Mouse (Mus musculus): ENCODE measurements at regions not wholly inside any gene's neighbourhood (a gene's known extent, or its start where the extent isn't known, plus 50 kb on each side); places are given as distances from the start of the nearest gene placed in this dataset.
A peak's percentile ranks its signal among the peaks of the same experiment; 100 is the strongest.

GRCm38 (mm10) chr1:51657203-51657602 is 179.0 kb upstream of the Nabp1 start:
- ATAC-seq (ENCODE audit: low read depth): no peak
- H3K4me2 ChIP-seq (ENCODE audit: low read depth, low read length): no peak overlapping the region
- no peaks in the 10 kb centered on the region for H3K4me1 ChIP-seq (ENCODE audit: control insufficient read depth, insufficient read depth, low read length)
- H3K9ac ChIP-seq (replicated peaks; ENCODE audit: low read depth, low read length): no peak overlapping the region
- H3K4me3 ChIP-seq (ENCODE audit: low read depth, low read length): no peak overlapping the region
- no peaks in the 10 kb centered on the region for H3K9me3 ChIP-seq (ENCODE audit: control insufficient read depth, low read length)
- no peak overlapping the region for H3K27ac ChIP-seq (ENCODE audit: low read depth, low read length)
- no peaks in the 10 kb centered on the region for H3K36me3 ChIP-seq (ENCODE audit: control insufficient read depth, insufficient read depth, low read length)
- WGBS: 84% methylated on average over 4 of the region's 4 CpGs
- H3K27me3 ChIP-seq (ENCODE audit: control insufficient read depth, insufficient read depth, low read length): no peaks in the 10 kb centered on the region

DNA sequence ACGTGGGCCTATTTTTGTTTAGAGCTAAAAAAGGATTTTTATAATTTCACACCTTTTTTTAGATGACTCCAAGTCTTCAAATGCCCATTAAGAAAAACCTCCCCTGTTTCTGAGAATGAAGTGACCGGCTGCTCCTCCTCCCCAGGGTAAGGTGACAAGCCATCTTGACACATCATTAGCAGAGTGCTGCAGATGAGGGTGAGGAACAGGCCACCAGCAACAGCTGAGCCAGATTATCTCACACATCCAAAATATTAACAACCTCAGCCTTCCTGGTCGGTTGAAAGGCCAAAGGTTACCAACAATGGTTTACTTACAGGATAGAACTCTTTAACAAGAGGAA is 172.4 kb upstream of the Nabp1 start:
- 12% methylated on average over 3 of the region's 3 CpGs for WGBS
- Histone ChIP-seq H3K27ac (ENCODE audit: low read depth, low read length) (peak overlapping the region; percentile 53; the same call in 1 of the 2 replicates), H3K4me3 (ENCODE audit: low read depth, low read length) (no peak overlapping the region), H3K9me3 (ENCODE audit: control insufficient read depth, low read length) (no peaks in the 10 kb centered on the region), H3K36me3 (ENCODE audit: control insufficient read depth, insufficient read depth, low read length) (no peaks in the 10 kb centered on the region), H3K27me3 (ENCODE audit: control insufficient read depth, insufficient read depth, low read length) (no peaks in the 10 kb centered on the region), H3K4me1 (ENCODE audit: control insufficient read depth, insufficient read depth, low read length) (no peaks in the 10 kb centered on the region), H3K4me2 (ENCODE audit: low read depth, low read length) (no peak overlapping the region), H3K9ac (replicated peaks; ENCODE audit: low read depth, low read length) (no peak overlapping the region)
- ATAC-seq (ENCODE audit: low read depth): peak; percentile 82

- Histone ChIP-seq H3K9me3 (ENCODE audit: control insufficient read depth, low read length) (no peaks in the 10 kb centered on the region), H3K4me1 (ENCODE audit: control insufficient read depth, insufficient read depth, low read length) (no peaks in the 10 kb centered on the region), H3K27me3 (ENCODE audit: control insufficient read depth, insufficient read depth, low read length) (no peaks in the 10 kb centered on the region), H3K27ac (ENCODE audit: low read depth, low read length) (peak overlapping the region; percentile 53; the same call in 1 of the 2 replicates), H3K36me3 (ENCODE audit: control insufficient read depth, insufficient read depth, low read length) (no peaks in the 10 kb centered on the region), H3K9ac (replicated peaks; ENCODE audit: low read depth, low read length) (no peak overlapping the region), H3K4me2 (ENCODE audit: low read depth, low read length) (no peak overlapping the region), H3K4me3 (ENCODE audit: low read depth, low read length) (no peak overlapping the region)
- 14% methylated on average over 4 of the region's 4 CpGs for WGBS
- ATAC-seq (ENCODE audit: low read depth): peak; percentile 96
These were observed 171.9 kb upstream of the Nabp1 start for GRCm38 (mm10) chr1:51649963-51650652.

DNA sequence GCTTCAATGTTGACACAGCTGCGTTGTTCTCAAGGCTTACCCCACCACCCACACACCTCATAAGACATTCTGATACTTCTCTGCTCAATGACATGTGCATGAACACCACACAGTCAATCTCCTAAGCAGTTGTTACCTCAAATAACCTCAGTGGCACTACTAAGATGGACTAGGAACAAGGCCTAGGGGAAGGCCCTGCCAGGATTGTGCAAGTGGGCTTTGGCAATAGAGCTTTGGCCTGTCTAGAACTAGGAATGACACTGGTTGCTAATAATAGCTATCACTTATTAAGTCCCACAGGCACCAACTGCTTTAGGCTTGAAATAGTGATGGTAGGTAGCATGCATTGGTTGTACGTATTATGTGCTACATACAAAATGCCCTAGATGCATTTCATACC is 169.7 kb upstream of the Nabp1 start:
- H3K36me3 ChIP-seq (ENCODE audit: control insufficient read depth, insufficient read depth, low read length): no peaks in the 10 kb centered on the region
- no peak overlapping the region for H3K9ac ChIP-seq (replicated peaks; ENCODE audit: low read depth, low read length)
- no peaks in the 10 kb centered on the region for H3K4me1 ChIP-seq (ENCODE audit: control insufficient read depth, insufficient read depth, low read length)
- H3K4me3 ChIP-seq (ENCODE audit: low read depth, low read length): no peak overlapping the region
- 97% methylated on average over 2 of the region's 2 CpGs for whole genome bisulfite sequencing
- no peak for ATAC-seq (ENCODE audit: low read depth)
- H3K4me2 ChIP-seq (ENCODE audit: low read depth, low read length): no peak overlapping the region
- H3K27ac ChIP-seq (ENCODE audit: low read depth, low read length): no peak overlapping the region
- no peaks in the 10 kb centered on the region for H3K9me3 ChIP-seq (ENCODE audit: control insufficient read depth, low read length)
- no peaks in the 10 kb centered on the region for H3K27me3 ChIP-seq (ENCODE audit: control insufficient read depth, insufficient read depth, low read length)

DNA sequence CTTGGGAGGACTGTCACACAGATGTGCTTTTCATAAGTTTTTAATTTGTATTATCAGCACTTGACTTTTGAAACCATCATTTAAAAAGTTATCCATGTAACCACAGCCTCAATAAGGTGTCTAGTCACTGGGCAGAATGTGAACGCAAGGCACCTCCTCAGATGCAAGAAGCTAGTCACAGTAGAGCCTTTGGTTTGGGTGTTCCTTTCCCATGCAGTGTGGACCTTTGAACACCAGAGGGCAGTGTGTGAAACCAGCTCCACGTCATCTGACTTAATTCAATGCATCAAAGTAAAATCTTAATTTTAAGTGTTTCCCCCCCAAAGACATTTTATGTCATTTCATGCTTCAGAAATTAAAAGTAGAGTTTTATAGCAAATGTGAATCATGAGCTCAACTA is 166.2 kb upstream of the Nabp1 start:
- no peaks in the 10 kb centered on the region for H3K36me3 ChIP-seq (ENCODE audit: control insufficient read depth, insufficient read depth, low read length)
- H3K4me3 ChIP-seq (ENCODE audit: low read depth, low read length): no peak overlapping the region
- WGBS: 30% methylated on average over 2 of the region's 2 CpGs
- no peaks in the 10 kb centered on the region for H3K27me3 ChIP-seq (ENCODE audit: control insufficient read depth, insufficient read depth, low read length)
- no peaks in the 10 kb centered on the region for H3K4me1 ChIP-seq (ENCODE audit: control insufficient read depth, insufficient read depth, low read length)
- H3K9ac ChIP-seq (replicated peaks; ENCODE audit: low read depth, low read length): no peak overlapping the region
- no peak overlapping the region for H3K27ac ChIP-seq (ENCODE audit: low read depth, low read length)
- peak; percentile 55 for ATAC-seq (ENCODE audit: low read depth)
- H3K9me3 ChIP-seq (ENCODE audit: control insufficient read depth, low read length): no peaks in the 10 kb centered on the region
- no peak overlapping the region for H3K4me2 ChIP-seq (ENCODE audit: low read depth, low read length)

- 56% methylated on average over 3 of the region's 3 CpGs for WGBS
- H3K27ac ChIP-seq (ENCODE audit: low read depth, low read length): no peak overlapping the region
- H3K4me2 ChIP-seq (ENCODE audit: low read depth, low read length): no peak overlapping the region
- no peaks in the 10 kb centered on the region for H3K4me1 ChIP-seq (ENCODE audit: control insufficient read depth, insufficient read depth, low read length)
- no peak for ATAC-seq (ENCODE audit: low read depth)
- H3K4me3 ChIP-seq (ENCODE audit: low read depth, low read length): no peak overlapping the region
- H3K36me3 ChIP-seq (ENCODE audit: control insufficient read depth, insufficient read depth, low read length): no peaks in the 10 kb centered on the region
- H3K9me3 ChIP-seq (ENCODE audit: control insufficient read depth, low read length): no peaks in the 10 kb centered on the region
- H3K9ac ChIP-seq (replicated peaks; ENCODE audit: low read depth, low read length): no peak overlapping the region
- no peaks in the 10 kb centered on the region for H3K27me3 ChIP-seq (ENCODE audit: control insufficient read depth, insufficient read depth, low read length)
These were observed 165.4 kb upstream of the Nabp1 start for GRCm38 (mm10) chr1:51643640-51644039.

GRCm38 (mm10) chr1:51638519-51639302 is 160.5 kb upstream of the Nabp1 start:
- H3K9ac ChIP-seq (replicated peaks; ENCODE audit: low read depth, low read length): no peak overlapping the region
- no peak overlapping the region for H3K4me2 ChIP-seq (ENCODE audit: low read depth, low read length)
- peaks cover 5% of the 10 kb centered on the region; the same call in 1 of the 2 replicates for H3K4me1 ChIP-seq (ENCODE audit: control insufficient read depth, insufficient read depth, low read length)
- H3K4me3 ChIP-seq (ENCODE audit: low read depth, low read length): no peak overlapping the region
- ATAC-seq (ENCODE audit: low read depth): no peak
- H3K27me3 ChIP-seq (ENCODE audit: control insufficient read depth, insufficient read depth, low read length): no peaks in the 10 kb centered on the region
- 69% methylated on average over 6 of the region's 6 CpGs for WGBS
- H3K27ac ChIP-seq (ENCODE audit: low read depth, low read length): no peak overlapping the region
- H3K36me3 ChIP-seq (ENCODE audit: control insufficient read depth, insufficient read depth, low read length): no peaks in the 10 kb centered on the region
- no peaks in the 10 kb centered on the region for H3K9me3 ChIP-seq (ENCODE audit: control insufficient read depth, low read length)

DNA sequence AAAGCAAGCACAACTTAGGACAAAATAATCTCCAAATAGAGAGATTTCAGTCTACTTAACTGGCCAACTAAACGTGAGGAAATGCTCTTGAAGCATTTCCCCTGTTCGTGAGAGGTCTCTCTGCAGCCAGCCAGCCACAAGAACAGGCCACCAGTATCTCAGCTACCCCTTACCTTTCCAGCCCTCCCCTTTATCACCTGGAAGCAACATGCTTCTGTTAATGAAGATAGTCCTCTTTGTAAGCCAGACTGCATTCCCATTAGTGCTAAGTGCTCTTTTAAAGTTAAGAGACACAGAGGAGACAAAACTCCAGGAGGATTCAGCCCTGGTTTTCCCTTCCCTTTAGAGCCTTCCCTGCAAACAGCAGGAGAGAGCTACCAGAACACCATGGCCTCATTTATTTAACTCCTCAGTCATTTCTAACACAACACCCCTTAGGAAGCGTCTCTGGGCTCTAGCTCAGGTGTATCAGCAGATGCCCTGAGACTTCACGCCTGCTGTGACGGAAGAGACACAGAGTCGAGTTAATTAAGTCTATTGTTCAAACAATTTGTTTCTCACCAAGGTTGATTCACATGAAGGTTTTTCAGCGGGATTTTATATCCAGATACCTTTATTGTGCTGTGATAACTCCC is 157.8 kb upstream of the Nabp1 start:
- H3K4me1 ChIP-seq (ENCODE audit: control insufficient read depth, insufficient read depth, low read length): peaks cover 5% of the 10 kb centered on the region; the same call in 1 of the 2 replicates
- peak; percentile 13; the same call in 1 of the 2 replicates for ATAC-seq (ENCODE audit: low read depth)
- no peak overlapping the region for H3K9ac ChIP-seq (replicated peaks; ENCODE audit: low read depth, low read length)
- no peak overlapping the region; the same call in 1 of the 2 replicates for H3K27ac ChIP-seq (ENCODE audit: low read depth, low read length)
- 40% methylated on average over 7 of the region's 7 CpGs for WGBS
- H3K9me3 ChIP-seq (ENCODE audit: control insufficient read depth, low read length): no peaks in the 10 kb centered on the region
- no peak overlapping the region for H3K4me2 ChIP-seq (ENCODE audit: low read depth, low read length)
- H3K36me3 ChIP-seq (ENCODE audit: control insufficient read depth, insufficient read depth, low read length): no peaks in the 10 kb centered on the region
- no peaks in the 10 kb centered on the region for H3K27me3 ChIP-seq (ENCODE audit: control insufficient read depth, insufficient read depth, low read length)
- no peak overlapping the region for H3K4me3 ChIP-seq (ENCODE audit: low read depth, low read length)

DNA sequence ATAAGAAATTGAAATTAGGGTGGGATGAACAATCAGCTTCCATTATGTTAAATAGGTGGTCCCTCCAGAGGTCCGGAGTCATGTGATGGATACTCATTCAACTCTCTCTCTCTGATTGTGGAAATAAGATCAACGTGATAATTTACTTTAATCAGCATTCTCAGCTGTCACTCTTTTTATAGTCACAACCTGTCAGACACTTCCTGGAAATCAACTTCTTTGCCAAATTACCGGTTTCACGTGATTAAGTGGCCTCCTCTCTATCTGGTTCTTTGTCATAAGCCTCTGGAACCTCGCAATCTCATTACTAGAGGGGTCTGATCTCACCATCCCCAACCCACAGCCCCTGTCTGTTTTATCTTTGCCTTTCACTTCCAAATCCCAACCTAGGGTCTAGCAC is 155.6 kb upstream of the Nabp1 start:
- Histone ChIP-seq H3K4me2 (ENCODE audit: low read depth, low read length) (no peak overlapping the region), H3K36me3 (ENCODE audit: control insufficient read depth, insufficient read depth, low read length) (no peaks in the 10 kb centered on the region), H3K9me3 (ENCODE audit: control insufficient read depth, low read length) (no peaks in the 10 kb centered on the region), H3K27ac (ENCODE audit: low read depth, low read length) (no peak overlapping the region), H3K9ac (replicated peaks; ENCODE audit: low read depth, low read length) (no peak overlapping the region), H3K27me3 (ENCODE audit: control insufficient read depth, insufficient read depth, low read length) (no peaks in the 10 kb centered on the region), H3K4me3 (ENCODE audit: low read depth, low read length) (no peak overlapping the region), H3K4me1 (ENCODE audit: control insufficient read depth, insufficient read depth, low read length) (peaks cover 5% of the 10 kb centered on the region; the same call in 1 of the 2 replicates)
- ATAC-seq (ENCODE audit: low read depth): no peak
- 84% methylated on average over 5 of the region's 5 CpGs for WGBS

All from neural tube, embryonic 14.5 days (tissue).